Mouse (Mus musculus): Measurements from ENCODE around the gene Foxl1. TPM values are rescaled to one million over a fixed set of nuclear protein-coding genes. Genes with fewer than 3 reads are reported as not detected.

Foxl1 gene
- polyA plus RNA-seq, 1 experiment from 2014 or later, result 0.12 TPM

- no peaks in the 10 kb centered on the region for H3K36me3 ChIP-seq (ENCODE audit: poor library complexity, severe bottlenecking)
- H3K27me3 ChIP-seq, result peaks cover 99% of the 10 kb centered on the region
- H3K4me2 ChIP-seq, result no peak overlapping the region
- no peak for ATAC-seq
- peaks cover 27% of the 10 kb centered on the region for H3K4me1 ChIP-seq
- H3K9me3 ChIP-seq (replicated peaks), result no peaks in the 10 kb centered on the region
- WGBS, result 22% methylated on average over 3 of the region's 3 CpGs
- no peak overlapping the region for H3K4me3 ChIP-seq
- H3K27ac ChIP-seq, result no peak overlapping the region
- H3K9ac ChIP-seq, result no peak overlapping the region
These were observed 42.2 kb upstream of the Foxl1 start for GRCm38 (mm10) chr8:121085561-121085960.

- H3K27ac ChIP-seq, result no peak overlapping the region
- no peak overlapping the region for H3K4me2 ChIP-seq
- H3K9ac ChIP-seq, result no peak overlapping the region
- H3K4me1 ChIP-seq, result peaks cover 27% of the 10 kb centered on the region
- no peaks in the 10 kb centered on the region for H3K36me3 ChIP-seq (ENCODE audit: poor library complexity, severe bottlenecking)
- 6% methylated on average over 19 of the region's 19 CpGs for WGBS
- no peaks in the 10 kb centered on the region for H3K9me3 ChIP-seq (replicated peaks)
- no peak for ATAC-seq
- H3K4me3 ChIP-seq, result no peak overlapping the region
- peaks cover 99% of the 10 kb centered on the region for H3K27me3 ChIP-seq
These were observed 41.5 kb upstream of the Foxl1 start for GRCm38 (mm10) chr8:121086004-121086900.

- Histone ChIP-seq H3K27me3 (peaks cover 98% of the 10 kb centered on the region), H3K4me3 (no peak overlapping the region), H3K4me2 (no peak overlapping the region), H3K27ac (no peak overlapping the region), H3K36me3 (ENCODE audit: poor library complexity, severe bottlenecking) (no peaks in the 10 kb centered on the region), H3K9ac (no peak overlapping the region), H3K4me1 (peaks cover 19% of the 10 kb centered on the region), H3K9me3 (replicated peaks) (no peaks in the 10 kb centered on the region)
- WGBS, result under 1% methylated on average over 8 of the region's 8 CpGs
- no peak for ATAC-seq
These were observed 39.5 kb upstream of the Foxl1 start for GRCm38 (mm10) chr8:121088281-121088680.

- Histone ChIP-seq H3K27ac (no peak overlapping the region), H3K4me2 (no peak overlapping the region), H3K9ac (no peak overlapping the region), H3K9me3 (replicated peaks) (no peaks in the 10 kb centered on the region), H3K4me1 (peaks cover 11% of the 10 kb centered on the region), H3K36me3 (ENCODE audit: poor library complexity, severe bottlenecking) (no peaks in the 10 kb centered on the region), H3K27me3 (peaks cover 98% of the 10 kb centered on the region), H3K4me3 (no peak overlapping the region)
- no peak for ATAC-seq
- WGBS, result under 1% methylated on average over 40 of the region's 40 CpGs
These were observed 38.7 kb upstream of the Foxl1 start for GRCm38 (mm10) chr8:121088871-121089630.

- H3K9me3 ChIP-seq (replicated peaks), result no peaks in the 10 kb centered on the region
- H3K4me2 ChIP-seq, result no peak overlapping the region
- H3K27ac ChIP-seq, result no peak overlapping the region
- no peak overlapping the region for H3K9ac ChIP-seq
- no peak overlapping the region for H3K4me3 ChIP-seq
- ATAC-seq, result no peak
- H3K27me3 ChIP-seq, result peaks cover 96% of the 10 kb centered on the region
- peaks cover 4% of the 10 kb centered on the region for H3K4me1 ChIP-seq
- WGBS, result 2% methylated on average over 32 of the region's 32 CpGs
- H3K36me3 ChIP-seq (ENCODE audit: poor library complexity, severe bottlenecking), result no peaks in the 10 kb centered on the region
These were observed 37.9 kb upstream of the Foxl1 start for GRCm38 (mm10) chr8:121089631-121090380.

- 0% methylated on average over 1 of the region's 1 CpGs for WGBS
- H3K4me3 ChIP-seq, result no peak overlapping the region
- H3K4me1 ChIP-seq, result no peaks in the 10 kb centered on the region
- no peak overlapping the region for H3K4me2 ChIP-seq
- no peak overlapping the region for H3K9ac ChIP-seq
- H3K9me3 ChIP-seq (replicated peaks), result no peaks in the 10 kb centered on the region
- peaks cover 91% of the 10 kb centered on the region for H3K27me3 ChIP-seq
- no peak for ATAC-seq
- H3K27ac ChIP-seq, result no peak overlapping the region
- H3K36me3 ChIP-seq (ENCODE audit: poor library complexity, severe bottlenecking), result no peaks in the 10 kb centered on the region
These were observed 37.0 kb upstream of the Foxl1 start for GRCm38 (mm10) chr8:121090716-121091115.

GRCm38 (mm10) chr8:121092141-121092540 lies 35.6 kb upstream of the Foxl1 start:
- 29% methylated on average over 6 of the region's 6 CpGs for WGBS
- peaks cover 8% of the 10 kb centered on the region for H3K36me3 ChIP-seq (ENCODE audit: poor library complexity, severe bottlenecking)
- ATAC-seq, result peak; percentile 22; the same call in 1 of the 2 replicates
- no peaks in the 10 kb centered on the region for H3K4me1 ChIP-seq
- no peak overlapping the region for H3K4me2 ChIP-seq
- no peak overlapping the region for H3K9ac ChIP-seq
- H3K27ac ChIP-seq, result no peak overlapping the region
- H3K27me3 ChIP-seq, result peaks cover 76% of the 10 kb centered on the region
- no peak overlapping the region for H3K4me3 ChIP-seq
- no peaks in the 10 kb centered on the region for H3K9me3 ChIP-seq (replicated peaks)

- peak; percentile 73 for ATAC-seq
- H3K9ac ChIP-seq, result no peak overlapping the region
- 3% methylated on average over 16 of the region's 16 CpGs for WGBS
These were observed 35.1 kb upstream of the Foxl1 start for GRCm38 (mm10) chr8:121092627-121093026.

GRCm38 (mm10) chr8:121093496-121093895 lies 34.2 kb upstream of the Foxl1 start:
- H3K4me2 ChIP-seq, result no peak overlapping the region
- H3K4me3 ChIP-seq, result no peak overlapping the region
- no peak overlapping the region for H3K9ac ChIP-seq
- H3K27me3 ChIP-seq, result peaks cover 64% of the 10 kb centered on the region
- H3K4me1 ChIP-seq, result no peaks in the 10 kb centered on the region
- peaks cover 22% of the 10 kb centered on the region for H3K36me3 ChIP-seq (ENCODE audit: poor library complexity, severe bottlenecking)
- no peak for ATAC-seq
- H3K27ac ChIP-seq, result no peak overlapping the region
- WGBS, result 64% methylated on average over 6 of the region's 6 CpGs
- no peaks in the 10 kb centered on the region for H3K9me3 ChIP-seq (replicated peaks)

More at GRCm38 (mm10) chr8:121092627-121093026, 35.1 kb upstream of the Foxl1 start:
- peaks cover 71% of the 10 kb centered on the region for H3K27me3 ChIP-seq
- no peak overlapping the region for H3K27ac ChIP-seq
- H3K4me3 ChIP-seq, result no peak overlapping the region
- no peaks in the 10 kb centered on the region for H3K9me3 ChIP-seq (replicated peaks)
- H3K36me3 ChIP-seq (ENCODE audit: poor library complexity, severe bottlenecking), result peaks cover 13% of the 10 kb centered on the region
- H3K4me2 ChIP-seq, result no peak overlapping the region
- no peaks in the 10 kb centered on the region for H3K4me1 ChIP-seq

GRCm38 (mm10) chr8:121104049-121104818 lies 23.5 kb upstream of the Foxl1 start:
- Histone ChIP-seq H3K4me1 (peaks cover 13% of the 10 kb centered on the region), H3K4me2 (no peak overlapping the region), H3K9me3 (replicated peaks) (no peaks in the 10 kb centered on the region), H3K36me3 (ENCODE audit: poor library complexity, severe bottlenecking) (peaks cover 64% of the 10 kb centered on the region), H3K27ac (no peak overlapping the region), H3K9ac (no peak overlapping the region), H3K4me3 (no peak overlapping the region), H3K27me3 (no peaks in the 10 kb centered on the region)
- ATAC-seq, result 0 out of 2 replicates have a peak, but pooled peaks have one; percentile 3
- 54% methylated on average over 17 of the region's 17 CpGs for WGBS

Measured in forebrain, embryonic 13.5 days (tissue).